Mouse (Mus musculus): Measurements from ENCODE around the gene Eif3b. TPM values are rescaled to one million over a fixed set of nuclear protein-coding genes. Genes with fewer than 3 reads are reported as not detected.
"Not testable (repeated sequence)": the region's sequence is repeated elsewhere in the genome, so short reads cannot be mapped to it uniquely, and the experiment has no call there.

Gene Eif3b
- polyA plus RNA-seq, 1 experiment, result not detected

GRCm38 (mm10) chr5:140446054-140446453 is 26.9 kb downstream of the Eif3b start:
- H3K4me3 ChIP-seq (ENCODE audit: insufficient read depth, low read depth, low read length), result no peak overlapping the region
- no peaks in the 10 kb centered on the region; the same call in 1 of the 2 replicates for H3K4me1 ChIP-seq (ENCODE audit: control insufficient read depth, insufficient read depth, low read length)
- TF ChIP-seq CTCF (IDR thresholded peaks at IDR 0.05; ENCODE audit: insufficient read depth, low read depth, low read length), result no peak
- no peak overlapping the region for H3K27ac ChIP-seq (ENCODE audit: insufficient read depth, low read depth, low read length)
- 68% methylated on average over 7 of the region's 7 CpGs for WGBS

GRCm38 (mm10) chr5:140454488-140454887 is 35.4 kb downstream of the Eif3b start:
- Histone ChIP-seq H3K4me1 (ENCODE audit: control insufficient read depth, insufficient read depth, low read length) (no peaks in the 10 kb centered on the region), H3K27ac (ENCODE audit: insufficient read depth, low read depth, low read length) (no peak overlapping the region), H3K4me3 (ENCODE audit: insufficient read depth, low read depth, low read length) (no peak overlapping the region)
- TF ChIP-seq POLR2A (IDR thresholded peaks at IDR 0.05; ENCODE audit: insufficient read depth, low read depth, low read length) (no peak), CTCF (IDR thresholded peaks at IDR 0.05; ENCODE audit: insufficient read depth, low read depth, low read length) (no peak)

GRCm38 (mm10) chr5:140455466-140455865 is 36.3 kb downstream of the Eif3b start:
- WGBS, result 54% methylated on average over 2 of the region's 2 CpGs
- no peak overlapping the region for H3K27ac ChIP-seq (ENCODE audit: insufficient read depth, low read depth, low read length)
- TF ChIP-seq CTCF (IDR thresholded peaks at IDR 0.05; ENCODE audit: insufficient read depth, low read depth, low read length) (no peak), POLR2A (IDR thresholded peaks at IDR 0.05; ENCODE audit: insufficient read depth, low read depth, low read length) (no peak)

DNA sequence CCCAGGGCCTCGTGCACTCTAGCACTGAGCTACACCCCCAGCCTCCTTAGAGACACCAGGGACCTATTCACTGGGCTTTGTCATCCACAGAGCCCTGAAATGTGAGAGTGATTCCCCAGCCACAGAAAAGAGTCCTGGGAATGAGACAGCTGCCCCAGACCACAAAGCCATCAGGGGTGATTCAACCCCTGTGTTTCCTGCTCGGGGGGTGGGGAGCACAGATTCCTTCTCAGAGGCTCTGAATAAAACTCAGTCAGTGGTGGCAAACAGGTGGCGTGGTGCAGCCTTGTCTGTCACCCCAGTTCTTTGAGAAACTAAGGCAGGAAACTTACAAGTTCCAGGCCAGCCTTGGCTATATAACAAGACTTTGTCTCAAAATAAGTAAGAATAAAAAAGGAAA is 42.3 kb downstream of the Eif3b start:
- Histone ChIP-seq H3K27ac (ENCODE audit: insufficient read depth, low read depth, low read length) (no peak overlapping the region), H3K4me1 (ENCODE audit: control insufficient read depth, insufficient read depth, low read length) (no peaks in the 10 kb centered on the region), H3K4me3 (ENCODE audit: insufficient read depth, low read depth, low read length) (no peak overlapping the region)
- 86% methylated on average over 3 of the region's 3 CpGs for WGBS
- no peak for TF ChIP-seq CTCF (IDR thresholded peaks at IDR 0.05; ENCODE audit: insufficient read depth, low read depth, low read length)
- no peak for TF ChIP-seq POLR2A (IDR thresholded peaks at IDR 0.05; ENCODE audit: insufficient read depth, low read depth, low read length)

More at GRCm38 (mm10) chr5:140455466-140455865, 36.3 kb downstream of the Eif3b start:
- Histone ChIP-seq H3K4me3 (ENCODE audit: insufficient read depth, low read depth, low read length) (no peak overlapping the region), H3K4me1 (ENCODE audit: control insufficient read depth, insufficient read depth, low read length) (no peaks in the 10 kb centered on the region)

DNA sequence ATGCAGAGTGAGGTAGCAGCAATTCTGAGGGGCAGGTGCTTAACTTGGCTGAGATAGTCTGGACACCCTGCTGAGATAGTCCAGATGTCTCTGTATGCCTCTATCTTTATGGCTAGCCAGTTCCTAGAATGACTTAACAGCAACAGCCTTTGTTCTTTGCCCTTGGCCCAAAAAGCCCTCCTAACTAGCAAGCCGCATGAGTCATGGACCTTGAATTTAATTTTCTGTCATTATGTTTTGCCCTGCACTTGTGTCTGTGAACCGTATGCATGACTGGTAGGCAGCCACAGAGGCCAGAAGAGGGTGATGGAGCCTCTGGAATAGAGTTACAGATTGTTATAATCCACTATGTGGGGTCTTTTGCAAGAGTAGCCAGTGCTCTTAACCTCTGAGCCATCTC is 44.0 kb downstream of the Eif3b start:
- H3K27ac ChIP-seq (ENCODE audit: insufficient read depth, low read depth, low read length); H3K4me3 ChIP-seq (ENCODE audit: insufficient read depth, low read depth, low read length); H3K4me1 ChIP-seq (ENCODE audit: control insufficient read depth, insufficient read depth, low read length): not testable (repeated sequence)
- WGBS, result 80% methylated on average over 2 of the region's 2 CpGs

- Histone ChIP-seq H3K4me1 (ENCODE audit: control insufficient read depth, insufficient read depth, low read length) (no peaks in the 10 kb centered on the region), H3K27ac (ENCODE audit: insufficient read depth, low read depth, low read length) (no peak overlapping the region), H3K4me3 (ENCODE audit: insufficient read depth, low read depth, low read length) (no peak overlapping the region)
- 82% methylated on average over 2 of the region's 2 CpGs for WGBS
- TF ChIP-seq CTCF (IDR thresholded peaks at IDR 0.05; ENCODE audit: insufficient read depth, low read depth, low read length) (no peak), POLR2A (IDR thresholded peaks at IDR 0.05; ENCODE audit: insufficient read depth, low read depth, low read length) (no peak)
Measured at GRCm38 (mm10) chr5:140464943-140465342, 45.8 kb downstream of the Eif3b start.

GRCm38 (mm10) chr5:140472336-140472735 is 53.2 kb downstream of the Eif3b start:
- TF ChIP-seq POLR2A (IDR thresholded peaks at IDR 0.05; ENCODE audit: insufficient read depth, low read depth, low read length) (no peak), CTCF (IDR thresholded peaks at IDR 0.05; ENCODE audit: insufficient read depth, low read depth, low read length) (no peak)
- 84% methylated on average over 3 of the region's 3 CpGs for WGBS

GRCm38 (mm10) chr5:140481458-140481857 is 62.3 kb downstream of the Eif3b start:
- TF ChIP-seq POLR2A (IDR thresholded peaks at IDR 0.05; ENCODE audit: insufficient read depth, low read depth, low read length) (no peak), CTCF (IDR thresholded peaks at IDR 0.05; ENCODE audit: insufficient read depth, low read depth, low read length) (no peak)
- WGBS, result 72% methylated on average over 4 of the region's 4 CpGs
- H3K27ac ChIP-seq (ENCODE audit: insufficient read depth, low read depth, low read length), result no peak overlapping the region
- no peak overlapping the region for H3K4me3 ChIP-seq (ENCODE audit: insufficient read depth, low read depth, low read length)
- H3K4me1 ChIP-seq (ENCODE audit: control insufficient read depth, insufficient read depth, low read length), result peaks cover 4% of the 10 kb centered on the region; the same call in 1 of the 2 replicates

More at GRCm38 (mm10) chr5:140472336-140472735, 53.2 kb downstream of the Eif3b start:
- H3K4me3 ChIP-seq (ENCODE audit: insufficient read depth, low read depth, low read length), result no peak overlapping the region
- H3K4me1 ChIP-seq (ENCODE audit: control insufficient read depth, insufficient read depth, low read length), result peaks cover 2% of the 10 kb centered on the region; the same call in 1 of the 2 replicates
- H3K27ac ChIP-seq (ENCODE audit: insufficient read depth, low read depth, low read length), result no peak overlapping the region

GRCm38 (mm10) chr5:140491142-140491541 is 72.0 kb downstream of the Eif3b start:
- 82% methylated on average over 6 of the region's 6 CpGs for WGBS
- Histone ChIP-seq H3K27ac (ENCODE audit: insufficient read depth, low read depth, low read length) (no peak overlapping the region), H3K4me3 (ENCODE audit: insufficient read depth, low read depth, low read length) (no peak overlapping the region), H3K4me1 (ENCODE audit: control insufficient read depth, insufficient read depth, low read length) (no peaks in the 10 kb centered on the region)
- TF ChIP-seq CTCF (IDR thresholded peaks at IDR 0.05; ENCODE audit: insufficient read depth, low read depth, low read length), result no peak
- TF ChIP-seq POLR2A (IDR thresholded peaks at IDR 0.05; ENCODE audit: insufficient read depth, low read depth, low read length), result no peak

DNA sequence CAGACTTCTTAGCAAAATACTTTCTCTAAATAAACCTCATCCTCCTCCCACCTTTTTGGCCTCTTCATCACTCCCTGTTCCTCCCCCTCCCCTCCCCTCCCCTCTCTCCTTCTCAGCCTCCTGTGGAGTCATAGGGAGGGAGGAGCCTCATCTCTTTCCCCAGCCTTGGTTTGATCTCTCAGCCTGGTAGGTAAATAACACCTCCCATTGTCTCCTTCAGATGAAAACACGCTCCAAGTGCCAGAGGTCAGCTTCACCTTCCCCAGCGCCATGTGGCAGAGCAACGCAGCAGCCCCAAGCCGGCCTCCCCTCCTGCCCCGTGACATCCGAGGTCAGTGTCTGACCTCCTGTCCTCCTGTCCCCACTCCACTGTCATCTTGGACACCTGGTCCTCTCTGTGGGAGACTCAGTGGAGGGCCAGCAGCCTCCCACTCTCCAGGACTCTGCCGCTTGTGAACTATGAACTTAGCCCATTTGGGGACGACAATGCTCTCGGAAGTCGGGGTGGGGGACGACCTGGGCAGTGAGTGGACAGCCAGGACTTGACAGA is 73.6 kb downstream of the Eif3b start:
- Histone ChIP-seq H3K4me3 (ENCODE audit: insufficient read depth, low read depth, low read length) (no peak overlapping the region), H3K27ac (ENCODE audit: insufficient read depth, low read depth, low read length) (no peak overlapping the region), H3K4me1 (ENCODE audit: control insufficient read depth, insufficient read depth, low read length) (no peaks in the 10 kb centered on the region)
- no peak for TF ChIP-seq CTCF (IDR thresholded peaks at IDR 0.05; ENCODE audit: insufficient read depth, low read depth, low read length)
- no peak for TF ChIP-seq POLR2A (IDR thresholded peaks at IDR 0.05; ENCODE audit: insufficient read depth, low read depth, low read length)
- WGBS, result 45% methylated on average over 11 of the region's 11 CpGs

Other genes with a start within 250 kb of the Eif3b start
- gene Mad1l1, start 97.8 kb upstream of the Eif3b start, polyA plus RNA-seq (2012; ENCODE audit: insufficient read depth, insufficient read length, low replicate concordance, missing spikeins), result 302 TPM in 1 of 2 replicates, not detected in the other
- not detected in 2 replicates for gene Nudt1, start 97.7 kb upstream of the Eif3b start, polyA plus RNA-seq (2012; ENCODE audit: insufficient read depth, insufficient read length, low replicate concordance, missing spikeins)
- not detected in 2 replicates for gene Mrm2, start 87.4 kb upstream of the Eif3b start, polyA plus RNA-seq (2012; ENCODE audit: insufficient read depth, insufficient read length, low replicate concordance, missing spikeins)
- gene Snx8, start 30.1 kb upstream of the Eif3b start, polyA plus RNA-seq (2012; ENCODE audit: insufficient read depth, insufficient read length, low replicate concordance, missing spikeins), result not detected in 2 replicates
- not detected in 2 replicates for gene Gm4869, start 26.3 kb downstream of the Eif3b start, polyA plus RNA-seq (2012; ENCODE audit: insufficient read depth, insufficient read length, low replicate concordance, missing spikeins)
- not detected in 2 replicates for gene Chst12, start 86.2 kb downstream of the Eif3b start, polyA plus RNA-seq (2012; ENCODE audit: insufficient read depth, insufficient read length, low replicate concordance, missing spikeins)
- gene Grifin, start 145.7 kb downstream of the Eif3b start, polyA plus RNA-seq (2012; ENCODE audit: insufficient read depth, insufficient read length, low replicate concordance, missing spikeins), result not detected in 2 replicates
- not detected in 2 replicates for gene Lfng, start 188.0 kb downstream of the Eif3b start, polyA plus RNA-seq (2012; ENCODE audit: insufficient read depth, insufficient read length, low replicate concordance, missing spikeins)
- not detected in 2 replicates for gene Ttyh3, start 229.7 kb downstream of the Eif3b start, polyA plus RNA-seq (2012; ENCODE audit: insufficient read depth, insufficient read length, low replicate concordance, missing spikeins)